Mouse (Mus musculus) T-helper 17 cell (primary cell): ENCODE measurements around the gene Acat3.

ENCODE experiments used
- in situ Hi-C, 2 experiments: fragments of 300-600 bp; cut with MboI, MseI; formaldehyde crosslinking; loops; 1 replicate in 1 of 2; 2 replicates in 1 of 2; pipeline ENCODE4 v1.15.1; 2025; ENCODE audit warnings: high pct_unique_total_duplicates in 2 of 2

Gene Acat3

DNA sequence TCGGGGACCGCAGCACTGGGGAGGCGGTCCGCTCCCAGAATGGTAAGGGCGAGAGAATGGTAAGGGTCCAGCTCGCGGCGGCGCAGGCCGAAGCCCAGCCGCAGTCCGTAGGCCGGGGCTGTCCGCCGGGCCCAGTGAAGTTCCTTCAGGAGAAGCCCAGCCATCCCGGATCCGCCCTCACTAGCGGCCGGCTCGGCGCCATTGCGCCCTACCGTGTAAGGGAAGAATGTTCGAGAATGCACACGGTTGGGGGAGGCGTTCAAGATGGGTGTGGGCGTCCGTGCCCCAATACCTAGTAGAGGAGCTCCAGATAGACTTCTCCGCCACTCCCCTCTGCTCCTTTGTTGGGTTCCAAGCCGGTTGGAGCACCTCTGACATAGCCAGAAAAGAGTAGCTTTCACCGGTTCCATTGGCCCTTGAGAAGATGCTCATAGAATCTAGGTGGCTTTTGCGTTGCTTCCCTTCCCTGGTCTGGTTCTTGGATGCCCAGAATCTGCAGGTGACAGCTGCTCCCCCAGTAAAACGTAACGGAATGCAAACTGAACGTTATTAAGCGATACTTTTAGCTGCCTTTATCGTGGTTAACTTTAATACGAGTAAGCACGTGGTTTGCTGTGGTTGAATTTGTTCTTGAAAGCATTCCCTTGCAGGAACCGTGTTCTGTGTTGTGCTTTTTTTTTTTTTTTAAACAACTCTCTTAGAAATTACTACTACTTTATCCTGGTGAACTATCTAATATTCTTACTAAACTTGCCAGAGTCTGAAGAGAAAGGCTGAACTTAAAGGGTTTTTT, 23.6 kb downstream of the Acat3 start:
- in situ Hi-C loops: no loop called here

GRCm38 (mm10) chr17:12915881-12916583, 24.4 kb downstream of the Acat3 start, which contains the start of gene Mrpl18:
Mrpl18 (minus strand) TSS chr17:12916345.
- in situ Hi-C loops: no loop called here

- in situ Hi-C loops: no loop called here
Measured at GRCm38 (mm10) chr17:12915488-12915880, 24.9 kb downstream of the Acat3 start, which contains the start of gene Tcp1. Tcp1 (plus strand) TSS chr17:12915701.

- in situ Hi-C loops: loop anchor here in 1 of 2 experiments (5.0 kb wide), 1 partner anchor 52 kb away; the partner anchor contains the start of gene Acat2
Measured at GRCm38 (mm10) chr17:12910391-12910790, 30.0 kb downstream of the Acat3 start.

DNA sequence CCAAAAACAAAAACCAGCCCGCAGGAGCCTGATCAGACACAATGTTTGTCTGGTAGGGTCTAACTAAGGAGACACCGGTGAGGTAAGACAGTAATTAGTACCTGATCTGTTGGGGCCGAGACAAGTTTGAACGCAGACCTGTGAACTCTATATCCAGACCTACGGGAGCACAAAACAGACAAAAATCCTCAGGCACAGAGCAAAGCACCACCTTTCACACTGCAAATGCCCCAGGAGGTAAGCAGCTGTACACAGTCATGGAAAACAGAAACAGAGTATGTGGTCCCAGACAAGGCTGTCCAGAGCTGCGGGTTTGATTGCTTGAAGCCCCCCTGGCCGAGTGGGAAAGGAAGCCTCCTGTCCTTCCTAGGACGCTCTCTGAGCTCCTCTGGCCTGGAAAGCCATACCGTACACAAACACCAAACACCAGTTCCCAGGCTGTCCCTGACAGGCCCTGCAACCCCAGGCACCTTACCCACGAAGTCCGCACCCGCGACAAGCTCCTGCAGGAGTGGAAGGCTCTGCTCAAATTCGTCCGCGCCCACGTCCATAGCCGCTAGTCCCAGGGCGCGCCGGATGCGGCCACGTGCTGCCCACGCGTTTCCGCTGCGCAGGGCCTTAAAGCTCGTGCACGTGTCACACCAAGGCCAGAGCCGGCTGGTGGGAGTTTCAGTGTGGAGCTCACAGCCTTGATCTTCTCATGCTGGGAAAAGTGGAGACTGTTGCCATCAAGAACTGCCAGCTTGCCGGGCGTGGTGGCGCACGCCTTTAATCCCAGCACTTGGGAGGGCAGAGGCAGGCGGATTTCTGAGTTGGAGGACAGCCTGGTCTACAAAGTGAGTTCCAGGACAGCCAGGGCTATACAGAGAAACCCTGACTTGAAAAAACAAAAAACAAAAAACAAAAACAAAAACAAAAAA, 30.8 kb downstream of the Acat3 start, which contains the start of gene Pnldc1:
Gene Pnldc1 (minus strand): TSS at position 870 of the 920 bp plus-strand sequence.
- in situ Hi-C loops: loop anchor here in 1 of 2 experiments (5.0 kb wide), 1 partner anchor 53 kb away; the partner anchor contains the start of gene Acat2

- in situ Hi-C loops: no loop called here
Measured at GRCm38 (mm10) chr17:12906436-12906835, 34.0 kb downstream of the Acat3 start.

DNA sequence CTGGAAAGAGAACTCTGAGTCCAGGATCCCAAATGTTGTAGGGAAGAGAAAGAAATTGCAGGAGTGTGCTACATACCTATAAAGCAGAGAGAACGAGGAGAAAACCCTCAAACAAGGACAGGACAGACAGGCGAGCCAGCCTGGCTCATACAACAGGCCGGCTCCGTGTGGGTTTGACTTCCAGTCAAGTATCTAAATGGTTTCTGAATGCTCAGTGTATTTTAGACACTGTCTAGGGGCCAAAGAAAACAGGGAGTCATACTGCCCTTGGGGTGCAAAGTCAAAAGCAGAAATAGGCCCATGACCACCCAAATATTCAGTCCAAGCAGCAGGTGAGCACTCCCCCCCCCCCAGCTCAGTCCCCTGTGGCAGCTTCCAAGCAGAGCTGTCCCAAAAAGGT, 34.6 kb downstream of the Acat3 start:
- in situ Hi-C loops: no loop called here

GRCm38 (mm10) chr17:12904349-12904748, 36.1 kb downstream of the Acat3 start:
- in situ Hi-C loops: no loop called here

DNA sequence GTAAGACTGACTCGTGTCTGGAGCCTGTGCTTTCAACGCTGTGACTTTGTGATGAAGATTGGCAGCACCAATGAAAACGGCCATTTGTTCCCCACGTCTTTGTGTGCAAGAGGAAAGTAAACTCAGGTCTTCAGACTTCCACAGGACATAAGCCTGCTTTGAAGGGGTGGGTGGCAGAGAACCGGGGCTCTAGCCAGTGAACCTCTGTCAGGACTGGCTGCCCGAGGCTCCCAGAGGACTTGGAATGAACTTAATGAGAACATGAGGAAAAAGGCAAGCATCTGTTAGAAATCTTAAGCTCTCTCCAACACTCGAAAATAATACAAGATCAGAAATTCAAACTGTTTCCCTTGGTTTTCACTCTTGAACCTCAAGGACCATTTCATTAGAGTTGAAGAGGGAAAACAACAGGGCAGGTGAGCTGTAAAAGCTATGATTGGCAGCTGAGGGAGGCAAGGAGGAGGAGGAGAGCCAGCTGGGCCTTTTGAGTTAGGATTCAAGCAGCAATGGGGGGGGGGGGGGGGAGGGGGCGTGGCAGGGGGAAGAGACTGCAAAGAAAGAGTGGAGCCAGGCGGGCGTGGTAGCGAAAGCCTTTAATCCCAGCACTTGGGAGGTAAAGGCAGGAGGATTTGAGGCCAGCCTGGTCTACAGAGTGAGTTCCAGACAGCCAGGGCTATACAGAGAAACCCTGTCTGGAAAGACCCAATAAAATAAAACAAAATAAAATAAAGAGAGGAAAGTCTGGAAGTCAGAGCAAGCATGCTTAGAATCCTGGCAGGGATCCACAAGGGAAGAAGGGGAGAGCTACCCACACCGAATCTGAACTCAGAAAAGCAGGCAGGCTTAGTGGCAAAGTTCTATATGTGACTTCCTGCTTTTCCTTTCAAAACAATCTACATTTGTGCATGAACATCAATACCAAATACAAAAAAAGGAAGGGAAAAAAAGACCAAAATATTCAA, 36.7 kb downstream of the Acat3 start:
- in situ Hi-C loops: no loop called here

DNA sequence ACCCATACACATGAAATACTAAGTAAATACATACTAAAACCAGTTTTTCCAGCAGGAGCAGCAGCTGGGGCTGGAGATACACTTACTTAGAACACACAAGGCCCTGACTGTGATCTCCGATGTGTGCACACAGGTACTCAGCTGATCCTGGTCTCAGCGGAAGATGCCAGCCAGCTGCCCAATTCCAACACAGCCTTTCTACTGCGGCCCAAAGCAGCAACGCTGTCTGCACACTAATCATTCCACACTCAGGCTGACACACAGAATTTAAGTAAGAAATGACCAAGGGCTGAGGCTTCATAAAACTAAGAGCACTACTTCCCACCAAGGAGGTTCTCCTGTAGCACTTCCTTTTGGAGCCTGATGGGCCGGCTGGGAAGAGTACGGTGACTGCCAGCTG, 38.1 kb downstream of the Acat3 start:
- in situ Hi-C loops: no loop called here

DNA sequence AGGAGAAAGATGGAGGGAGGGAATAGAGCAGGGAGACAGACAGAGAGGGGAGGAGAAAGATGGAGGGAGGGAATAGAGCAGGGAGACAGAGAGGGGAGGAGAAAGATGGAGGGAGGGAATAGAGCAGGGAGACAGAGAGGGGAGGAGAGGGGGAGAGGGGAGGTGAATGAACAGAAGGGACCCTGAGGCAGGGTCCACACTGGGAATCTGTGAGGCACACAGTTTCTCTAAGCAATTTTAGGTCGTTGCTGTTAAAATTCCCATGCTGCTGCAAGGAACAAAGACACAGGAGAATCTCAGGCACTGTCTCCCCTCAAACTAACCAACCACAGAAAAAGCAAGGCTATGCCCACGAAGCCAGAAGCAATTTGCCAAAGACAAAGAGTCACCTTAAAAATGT, 41.8 kb downstream of the Acat3 start:
- in situ Hi-C loops: loop anchor here in 1 of 2 experiments (25.0 kb wide), 1 partner anchor 264 kb away; no protein-coding TSS in a partner anchor

- in situ Hi-C loops: loop anchor here in 1 of 2 experiments (25.0 kb wide), 1 partner anchor 265 kb away; no protein-coding TSS in a partner anchor
Measured at GRCm38 (mm10) chr17:12897674-12898073, 42.7 kb downstream of the Acat3 start.

DNA sequence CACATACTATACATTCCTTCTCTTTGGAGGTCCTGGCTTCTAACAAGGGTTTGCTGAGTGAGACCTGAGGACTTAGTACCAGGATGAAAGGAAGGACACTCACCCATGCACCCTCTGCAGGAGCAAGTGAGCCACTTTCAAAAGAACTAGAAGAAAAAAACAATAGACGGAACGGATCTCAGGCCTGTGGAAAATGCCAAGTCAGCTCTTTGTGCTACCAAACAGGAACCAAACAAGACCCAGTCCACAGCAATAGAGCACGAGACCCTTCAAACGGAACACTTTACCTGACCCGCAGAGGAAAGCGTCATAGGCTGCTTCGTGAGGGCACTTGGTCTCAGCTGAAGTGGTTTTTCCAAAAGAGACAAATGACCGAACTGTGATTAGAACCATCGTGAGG, 48.4 kb downstream of the Acat3 start:
- in situ Hi-C loops: loop anchor here in 1 of 2 experiments (25.0 kb wide), 1 partner anchor 270 kb away; no protein-coding TSS in a partner anchor

GRCm38 (mm10) chr17:12891054-12891453, 49.3 kb downstream of the Acat3 start:
- in situ Hi-C loops: loop anchor here in 1 of 2 experiments (25.0 kb wide), 1 partner anchor 271 kb away; no protein-coding TSS in a partner anchor

GRCm38 (mm10) chr17:12887021-12887775, 53.2 kb downstream of the Acat3 start:
- in situ Hi-C loops: loop anchor here in 1 of 2 experiments (25.0 kb wide), 1 partner anchor 275 kb away; no protein-coding TSS in a partner anchor

GRCm38 (mm10) chr17:12886620-12887019, 53.8 kb downstream of the Acat3 start:
- in situ Hi-C loops: loop anchor here in 1 of 2 experiments (25.0 kb wide), 1 partner anchor 276 kb away; no protein-coding TSS in a partner anchor

DNA sequence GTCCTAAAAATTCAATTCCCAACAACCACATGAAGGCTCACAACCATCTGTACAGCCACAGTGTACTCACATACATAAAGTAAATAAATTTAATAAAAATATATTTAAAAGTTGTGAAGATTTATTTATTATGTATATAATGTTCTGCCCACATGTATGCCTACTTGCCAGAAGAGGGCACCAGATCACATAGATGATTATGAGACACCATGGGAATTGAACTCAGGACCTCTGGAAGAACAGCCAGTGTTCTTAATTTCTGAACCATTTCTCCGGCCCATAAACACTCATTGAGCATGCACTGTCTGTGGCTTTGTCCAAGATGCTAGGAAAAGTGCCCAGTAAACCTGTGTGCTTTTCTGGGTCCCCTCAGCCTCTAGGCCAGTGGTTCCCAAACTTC, 59.2 kb downstream of the Acat3 start:
- in situ Hi-C loops: loop anchor here in 1 of 2 experiments (5.0 to 25.0 kb wide), 2 partner anchors 51 to 281 kb away; no protein-coding TSS in a partner anchor

DNA sequence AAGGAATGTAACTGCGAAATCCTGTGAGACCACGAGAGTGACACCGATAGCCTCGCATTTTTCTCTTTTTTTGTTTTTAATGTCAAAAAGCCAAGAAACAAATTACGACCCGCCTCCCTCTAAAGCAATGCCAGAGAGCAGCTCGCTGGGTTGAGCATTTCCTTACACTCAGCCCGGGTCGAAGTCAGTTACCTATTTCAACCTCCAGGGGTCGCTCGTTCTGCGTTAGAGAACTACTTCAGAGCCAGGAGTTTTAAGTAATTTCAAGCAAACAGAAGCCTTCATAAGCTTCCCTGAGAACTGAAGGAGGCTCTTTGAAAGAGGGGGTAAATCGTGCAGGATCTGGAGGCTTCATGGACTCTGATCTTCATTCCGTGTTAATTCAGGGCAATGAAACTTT, 60.2 kb downstream of the Acat3 start:
- in situ Hi-C loops: loop anchor here in 1 of 2 experiments (5.0 to 25.0 kb wide), 2 partner anchors 52 to 282 kb away; no protein-coding TSS in a partner anchor

DNA sequence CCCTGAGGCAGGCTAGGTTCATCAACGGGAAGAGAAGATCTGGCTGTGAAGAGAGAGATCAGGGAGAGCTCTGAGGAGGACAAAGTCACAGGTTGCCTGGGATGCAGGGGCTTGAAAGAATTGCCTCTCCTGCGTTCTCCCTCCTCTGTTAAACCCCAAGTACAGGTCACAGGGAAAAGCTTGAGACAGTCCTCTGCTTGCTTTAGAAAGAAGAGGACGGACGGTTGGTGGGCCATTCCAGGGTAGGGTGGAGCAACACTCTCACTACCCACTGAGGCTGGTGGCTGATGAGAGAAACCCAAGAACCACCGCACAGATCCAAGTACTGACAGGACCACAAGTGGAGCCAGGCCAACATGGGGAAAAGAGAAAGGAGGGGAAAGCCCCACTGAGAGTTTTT, 64.7 kb downstream of the Acat3 start, which contains the start of gene Mrgprh:
Gene Mrgprh (plus strand): TSS at position 301 of the 400 bp plus-strand sequence.
- in situ Hi-C loops: loop anchor here in 1 of 2 experiments (25.0 kb wide), 1 partner anchor 287 kb away; no protein-coding TSS in a partner anchor
